Mouse (Mus musculus) forebrain, postnatal 0 days (tissue): ENCODE measurements at regions not wholly inside any gene's neighbourhood (a gene's known extent, or its start where the extent isn't known, plus 50 kb on each side); places are given as distances from the start of the nearest gene placed in this dataset.

Experiments
- ATAC-seq: fragments of 200-750 bp; cut with Nextera tagmentation; 2 replicates; pipeline ENCODE4 v1.8.0; 2017; ENCODE audit warnings: mild to moderate bottlenecking, moderate library complexity
- DNase-seq: peaks from one replicate; pipeline ENCODE4 v3.0.0-alpha.2; 2015
- H3K27ac ChIP-seq: fragments of 300-500 bp; sonication (generic); 2 replicates; pipeline ENCODE4 v1.5.1; 2014; ENCODE audit warnings: low read depth, mild to moderate bottlenecking, antibody characterized with exemption, low read length, moderate library complexity, mixed read lengths
- H3K27me3 ChIP-seq: fragments of 300-500 bp; sonication (generic); 2 replicates; pipeline ENCODE4 v1.6.1; 2014; ENCODE audit warnings: mild to moderate bottlenecking, low read length, mixed read lengths; ENCODE audit not compliant: insufficient read depth
- H3K36me3 ChIP-seq: fragments of 300-500 bp; sonication (generic); 2 replicates; pipeline ENCODE4 v1.6.1; 2014; ENCODE audit warnings: mild to moderate bottlenecking, moderate library complexity; ENCODE audit not compliant: insufficient read depth
- H3K4me1 ChIP-seq: fragments of 300-500 bp; sonication (generic); 2 replicates; pipeline ENCODE4 v1.6.1; 2014; ENCODE audit warnings: antibody characterized with exemption; ENCODE audit not compliant: insufficient read depth
- H3K4me2 ChIP-seq: fragments of 300-500 bp; sonication (generic); 2 replicates; pipeline ENCODE4 v1.6.1; 2014; ENCODE audit warnings: low read depth, mild to moderate bottlenecking, moderate library complexity
- H3K4me3 ChIP-seq: fragments of 300-500 bp; sonication (generic); 2 replicates; pipeline ENCODE4 v1.5.1; 2014; ENCODE audit warnings: low read depth, low read length, mixed read lengths
- H3K9ac ChIP-seq: fragments of 300-500 bp; sonication (generic); 2 replicates; pipeline ENCODE4 v1.6.1; 2014; ENCODE audit warnings: mild to moderate bottlenecking
- H3K9me3 ChIP-seq: fragments of 300-500 bp; sonication (generic); 2 replicates; pipeline ENCODE4 v1.6.1; 2016; ENCODE audit warnings: low read length
- CTCF ChIP-seq: sonication (generic); IDR thresholded peaks from 2 replicates; pipeline ENCODE4 v1.5.1; 2016; ENCODE audit warnings: antibody characterized with exemption, control low read depth, low read depth
- WGBS: fragments of 180-500 bp; shearing (Covaris S2); extraction: QIAGEN DNeasy Blood & Tissue Kit; methylation state at CpG from one replicate; pipeline ENCODE4 v1.1.7; 2014; 5-methylcytosine and 5-hydroxymethylcytosine counted together

- WGBS = 13% methylated on average over 6 of the region's 6 CpGs
- Histone ChIP-seq H3K9me3 (no peaks in the 10 kb centered on the region), H3K27ac (peak overlapping the region; percentile 35; the same call in 1 of the 2 replicates), H3K9ac (no peak overlapping the region), H3K4me2 (no peak overlapping the region), H3K4me3 (no peak overlapping the region), H3K36me3 (no peaks in the 10 kb centered on the region), H3K27me3 (no peaks in the 10 kb centered on the region), H3K4me1 (peaks cover 23% of the 10 kb centered on the region)
- DNase-seq (peak; percentile 89), ATAC-seq (peak; percentile 83)
- TF ChIP-seq CTCF = no peak
Observed at GRCm38 (mm10) chr9:35360139-35361100, 60.5 kb upstream of the Cdon start.

GRCm38 (mm10) chr9:35361432-35361831, 59.5 kb upstream of the Cdon start:
- Histone ChIP-seq H3K27me3 (no peaks in the 10 kb centered on the region), H3K36me3 (no peaks in the 10 kb centered on the region), H3K4me3 (no peak overlapping the region), H3K9me3 (no peaks in the 10 kb centered on the region), H3K4me2 (no peak overlapping the region), H3K4me1 (peaks cover 23% of the 10 kb centered on the region), H3K9ac (no peak overlapping the region), H3K27ac (peak overlapping the region; percentile 5; the same call in 1 of the 2 replicates)
- TF ChIP-seq CTCF = no peak
- WGBS = 30% methylated on average over 4 of the region's 4 CpGs
- peak; percentile 51 for ATAC-seq
- DNase-seq = peak; percentile 49

- 43% methylated on average over 7 of the region's 7 CpGs for WGBS
- H3K36me3 ChIP-seq = no peaks in the 10 kb centered on the region
Observed at GRCm38 (mm10) chr9:35362276-35362675, 58.7 kb upstream of the Cdon start.

GRCm38 (mm10) chr9:35363079-35363478, 57.8 kb upstream of the Cdon start:
- DNase-seq = peak; percentile 1
- no peak for ATAC-seq

More at GRCm38 (mm10) chr9:35362276-35362675, 58.7 kb upstream of the Cdon start:
- Histone ChIP-seq H3K27me3 (no peaks in the 10 kb centered on the region), H3K9me3 (no peaks in the 10 kb centered on the region), H3K4me2 (no peak overlapping the region), H3K4me1 (peaks cover 23% of the 10 kb centered on the region), H3K4me3 (no peak overlapping the region), H3K9ac (no peak overlapping the region), H3K27ac (no peak overlapping the region)
- TF ChIP-seq CTCF = no peak
- no peak for ATAC-seq
- peak; percentile 5 for DNase-seq

GRCm38 (mm10) chr9:35363936-35364335, 57.0 kb upstream of the Cdon start:
- no peak overlapping the region for H3K27ac ChIP-seq
- H3K27me3 ChIP-seq = no peaks in the 10 kb centered on the region
- peaks cover 23% of the 10 kb centered on the region for H3K4me1 ChIP-seq
- H3K9me3 ChIP-seq = no peaks in the 10 kb centered on the region
- H3K4me3 ChIP-seq = no peak overlapping the region
- WGBS = 44% methylated on average over 4 of the region's 4 CpGs
- ATAC-seq (peak; percentile 42), DNase-seq (peak; percentile 36)
- H3K9ac ChIP-seq = no peak overlapping the region
- H3K4me2 ChIP-seq = no peak overlapping the region
- no peaks in the 10 kb centered on the region for H3K36me3 ChIP-seq
- TF ChIP-seq CTCF = no peak

More at GRCm38 (mm10) chr9:35363079-35363478, 57.8 kb upstream of the Cdon start:
- H3K4me3 ChIP-seq = no peak overlapping the region
- no peak for TF ChIP-seq CTCF
- H3K4me1 ChIP-seq = peaks cover 23% of the 10 kb centered on the region
- H3K9me3 ChIP-seq = no peaks in the 10 kb centered on the region
- H3K9ac ChIP-seq = no peak overlapping the region
- no peaks in the 10 kb centered on the region for H3K36me3 ChIP-seq
- no peaks in the 10 kb centered on the region for H3K27me3 ChIP-seq
- no peak overlapping the region for H3K4me2 ChIP-seq
- H3K27ac ChIP-seq = no peak overlapping the region
- 59% methylated on average over 5 of the region's 5 CpGs for WGBS

GRCm38 (mm10) chr9:35365975-35366374, 55.0 kb upstream of the Cdon start:
- Histone ChIP-seq H3K4me3 (no peak overlapping the region), H3K36me3 (no peaks in the 10 kb centered on the region), H3K4me2 (no peak overlapping the region), H3K27ac (no peak overlapping the region), H3K27me3 (no peaks in the 10 kb centered on the region), H3K9me3 (no peaks in the 10 kb centered on the region), H3K9ac (no peak overlapping the region), H3K4me1 (peaks cover 10% of the 10 kb centered on the region)
- no peak for TF ChIP-seq CTCF
- WGBS = 90% methylated on average over 5 of the region's 5 CpGs
- no peak for DNase-seq
- ATAC-seq = no peak

- H3K27me3 ChIP-seq = no peaks in the 10 kb centered on the region
- no peak overlapping the region for H3K4me3 ChIP-seq
- H3K4me2 ChIP-seq = no peak overlapping the region
- TF ChIP-seq CTCF = no peak
- DNase-seq = no peak
- 58% methylated on average over 5 of the region's 5 CpGs for WGBS
- no peak overlapping the region for H3K27ac ChIP-seq
- H3K36me3 ChIP-seq = no peaks in the 10 kb centered on the region
- H3K9me3 ChIP-seq = no peaks in the 10 kb centered on the region
- no peak for ATAC-seq
- no peak overlapping the region for H3K9ac ChIP-seq
- H3K4me1 ChIP-seq = no peaks in the 10 kb centered on the region
Observed at GRCm38 (mm10) chr9:35369063-35369462, 51.9 kb upstream of the Cdon start.
